Mouse (Mus musculus) stomach, postnatal 0 days (tissue): Measurements from ENCODE around the gene Utrn. TPM values are rescaled to one million over a fixed set of nuclear protein-coding genes. Genes with fewer than 3 reads are reported as not detected.

ENCODE experiments used
- ATAC-seq: fragments of 200-750 bp; cut with Nextera tagmentation; 2 replicates; pipeline ENCODE4 v1.8.0; 2017; ENCODE audit not compliant: low FRiP score, low TSS enrichment
- DNase-seq: peaks from one replicate; pipeline ENCODE4 v3.0.0-alpha.2; 2016; ENCODE audit warnings: low spot score
- H3K27ac ChIP-seq: fragments of 300-500 bp; sonication (generic); replicated peaks from 2 replicates; pipeline ENCODE4 v1.5.1; 2014; ENCODE audit warnings: mild to moderate bottlenecking, control low read depth
- H3K27me3 ChIP-seq: fragments of 300-500 bp; sonication (generic); 2 replicates; pipeline ENCODE4 v1.6.1; 2014; ENCODE audit warnings: low read length; ENCODE audit not compliant: control insufficient read depth, insufficient read depth
- H3K36me3 ChIP-seq: fragments of 300-500 bp; sonication (generic); 2 replicates; pipeline ENCODE4 v1.6.1; 2014; ENCODE audit warnings: low read length, mixed read lengths; ENCODE audit not compliant: control insufficient read depth, insufficient read depth
- H3K4me1 ChIP-seq: fragments of 300-500 bp; sonication (generic); replicated peaks from 2 replicates; pipeline ENCODE4 v1.6.1; 2014; ENCODE audit warnings: antibody characterized with exemption; ENCODE audit not compliant: control insufficient read depth, insufficient read depth
- H3K4me2 ChIP-seq: fragments of 300-500 bp; sonication (generic); replicated peaks from 2 replicates; pipeline ENCODE4 v1.6.1; 2014; ENCODE audit warnings: low read depth, mild to moderate bottlenecking, control low read depth, moderate library complexity
- H3K4me3 ChIP-seq: fragments of 300-500 bp; sonication (generic); 2 replicates; pipeline ENCODE4 v1.5.1; 2014; ENCODE audit warnings: low read depth, low read length, control low read depth
- H3K9ac ChIP-seq: fragments of 300-500 bp; sonication (generic); 2 replicates; pipeline ENCODE4 v1.6.1; 2014; ENCODE audit warnings: mild to moderate bottlenecking, low read length, control low read depth, mixed read lengths
- H3K9me3 ChIP-seq: fragments of 300-500 bp; sonication (generic); 2 replicates; pipeline ENCODE4 v1.6.1; 2016; ENCODE audit warnings: low read length; ENCODE audit not compliant: control insufficient read depth
- CTCF ChIP-seq: IDR thresholded peaks from 2 replicates; pipeline ENCODE4 v1.5.1; 2016; ENCODE audit warnings: antibody characterized with exemption, low read depth, mild to moderate bottlenecking, moderate library complexity
- EP300 ChIP-seq: optimal IDR thresholded peaks from 2 replicates; pipeline ENCODE3; 2016; ENCODE audit warnings: antibody characterized with exemption
- WGBS: fragments of 180-500 bp; shearing (Covaris S2); extraction: QIAGEN DNeasy Blood & Tissue Kit; methylation state at CpG from one replicate; pipeline ENCODE4 v1.1.7; 2014; 5-methylcytosine and 5-hydroxymethylcytosine counted together
- polyA plus RNA-seq: library from polyadenylated mRNA; unstranded; fragments of >200 nt; fragmentation: Nextera tagmentation; extraction: Ambion mirVana; gene quantifications from 2 replicates; pipeline ENCODE4 v1.2.1, GENCODE M21; 2015

The Utrn gene
- polyA plus RNA-seq, 1 experiment from 2014 or later, result 40.4 TPM

GRCm38 (mm10) chr10:12790881-12791280 lies 78.3 kb downstream of the Utrn start:
- TF ChIP-seq EP300 (no peak), CTCF (peak; percentile 24; the same call in 1 of the 2 replicates)
- no peak for DNase-seq
- Histone ChIP-seq H3K9ac (no peak overlapping the region), H3K4me1 (no peaks in the 10 kb centered on the region), H3K4me2 (no peak overlapping the region), H3K36me3 (no peaks in the 10 kb centered on the region), H3K27me3 (no peaks in the 10 kb centered on the region), H3K27ac (no peak overlapping the region), H3K4me3 (no peak overlapping the region), H3K9me3 (no peaks in the 10 kb centered on the region)
- WGBS, result 55% methylated on average over 3 of the region's 3 CpGs
- no peak for ATAC-seq

DNA sequence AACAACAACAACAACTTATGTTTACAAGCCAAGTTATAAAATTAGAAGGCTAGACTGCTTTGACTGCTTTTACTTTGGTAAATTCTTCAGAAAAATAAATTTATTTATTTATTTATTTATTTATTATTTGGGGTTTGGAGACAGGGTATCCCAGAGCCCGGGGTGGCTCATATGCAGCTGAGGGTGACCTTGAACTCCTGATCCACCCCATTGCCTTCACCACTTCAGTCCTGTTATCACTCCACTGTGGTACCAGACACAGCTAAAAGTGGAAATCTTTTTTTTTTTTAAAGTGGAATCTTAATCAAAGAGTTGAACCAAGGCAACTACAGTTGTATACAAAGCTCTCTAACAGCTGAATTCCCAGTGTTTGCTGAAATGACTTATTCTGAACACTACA lies 80.6 kb downstream of the Utrn start:
- H3K27ac ChIP-seq, result no peak overlapping the region
- H3K9me3 ChIP-seq, result no peaks in the 10 kb centered on the region
- no peak overlapping the region for H3K4me3 ChIP-seq
- ATAC-seq (no peak), DNase-seq (no peak)
- H3K4me1 ChIP-seq, result no peaks in the 10 kb centered on the region
- no peaks in the 10 kb centered on the region for H3K36me3 ChIP-seq
- TF ChIP-seq EP300 (no peak), CTCF (no peak)
- 82% methylated on average over 1 of the region's 1 CpGs for WGBS
- no peak overlapping the region for H3K9ac ChIP-seq
- no peak overlapping the region for H3K4me2 ChIP-seq
- H3K27me3 ChIP-seq, result no peaks in the 10 kb centered on the region

DNA sequence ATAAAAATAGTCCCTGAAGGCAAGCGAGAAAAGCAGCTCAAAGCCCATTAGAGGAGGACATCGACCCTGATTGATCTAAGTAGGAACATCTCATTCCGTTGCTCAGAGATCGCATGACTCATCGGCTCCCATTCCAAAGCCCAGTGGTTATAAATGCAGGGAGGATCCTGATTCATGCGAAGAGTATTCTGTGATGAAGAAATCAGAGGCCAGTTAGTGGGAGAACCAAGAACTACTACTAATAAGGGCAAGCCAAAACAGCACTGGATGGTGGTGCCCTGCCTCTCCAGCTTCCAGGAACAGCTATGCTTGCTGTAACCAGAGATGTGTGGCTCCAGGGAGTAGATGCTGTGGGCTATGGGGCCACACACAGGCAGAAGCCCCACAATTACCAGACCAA lies 81.2 kb downstream of the Utrn start:
- Histone ChIP-seq H3K27me3 (no peaks in the 10 kb centered on the region), H3K4me3 (no peak overlapping the region), H3K4me2 (no peak overlapping the region), H3K27ac (no peak overlapping the region), H3K36me3 (no peaks in the 10 kb centered on the region), H3K4me1 (no peaks in the 10 kb centered on the region), H3K9ac (no peak overlapping the region), H3K9me3 (no peaks in the 10 kb centered on the region)
- TF ChIP-seq EP300 (no peak), CTCF (no peak)
- ATAC-seq, result peak; percentile 85
- peak; percentile 25 for DNase-seq
- 36% methylated on average over 6 of the region's 6 CpGs for WGBS

DNA sequence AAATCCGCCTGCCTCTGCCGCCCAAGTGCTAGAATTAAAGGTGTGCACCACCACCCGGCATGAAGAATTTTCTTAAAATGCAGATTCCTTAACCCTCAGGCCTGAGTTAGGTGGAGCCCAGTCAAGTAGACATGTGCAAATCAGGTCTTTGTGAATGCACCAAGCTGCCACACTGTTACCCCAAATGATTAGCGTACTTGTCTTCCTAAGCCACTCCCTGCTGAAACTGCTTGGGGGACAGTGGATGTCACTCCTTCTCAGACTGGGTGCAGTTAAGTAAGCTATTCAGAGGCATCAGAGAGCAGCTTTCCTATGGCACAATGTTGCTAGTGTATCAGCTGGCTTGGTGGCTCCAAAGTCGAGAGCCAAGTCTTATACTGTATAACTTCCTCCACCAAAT lies 83.9 kb downstream of the Utrn start:
- DNase-seq, result no peak
- TF ChIP-seq EP300 (no peak), CTCF (no peak)
- no peak overlapping the region for H3K9ac ChIP-seq
- H3K4me1 ChIP-seq, result no peaks in the 10 kb centered on the region
- H3K27me3 ChIP-seq, result no peaks in the 10 kb centered on the region
- H3K4me3 ChIP-seq, result no peak overlapping the region
- ATAC-seq, result no peak
- H3K4me2 ChIP-seq, result no peak overlapping the region
- no peaks in the 10 kb centered on the region for H3K9me3 ChIP-seq
- no peaks in the 10 kb centered on the region for H3K36me3 ChIP-seq
- H3K27ac ChIP-seq, result no peak overlapping the region
- 91% methylated on average over 5 of the region's 5 CpGs for WGBS

DNA sequence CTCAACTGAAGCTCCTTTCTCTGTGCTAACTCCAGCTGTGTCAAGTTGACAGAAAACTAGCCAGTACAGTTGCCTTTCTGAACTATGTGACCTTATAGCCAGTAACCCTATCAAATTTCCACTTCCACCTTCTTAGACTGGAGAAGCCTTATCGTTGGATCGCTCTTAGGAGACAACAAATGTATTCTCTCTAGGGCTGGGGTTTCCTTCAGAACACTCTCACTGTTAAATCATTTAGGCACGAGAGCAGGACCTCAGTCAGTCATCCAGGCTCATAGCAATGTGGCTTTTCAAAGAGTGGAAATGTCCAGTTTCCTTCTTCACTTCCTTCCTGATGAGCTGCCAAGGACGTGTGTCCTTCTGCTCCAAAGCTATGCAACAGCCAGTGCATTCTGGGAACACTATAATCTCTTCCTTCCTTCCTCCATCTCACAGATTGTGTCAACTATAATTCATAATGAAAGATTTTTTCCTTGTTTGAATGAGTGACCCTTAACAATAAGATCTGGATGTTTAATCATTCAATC lies 87.7 kb downstream of the Utrn start:
- Histone ChIP-seq H3K9ac (no peak overlapping the region), H3K36me3 (no peaks in the 10 kb centered on the region), H3K4me1 (no peaks in the 10 kb centered on the region), H3K9me3 (no peaks in the 10 kb centered on the region), H3K4me3 (no peak overlapping the region), H3K4me2 (no peak overlapping the region), H3K27me3 (no peaks in the 10 kb centered on the region), H3K27ac (no peak overlapping the region)
- ATAC-seq, result no peak
- no peak for DNase-seq
- WGBS, result 72% methylated on average over 4 of the region's 4 CpGs
- TF ChIP-seq EP300 (no peak), CTCF (no peak)

- Histone ChIP-seq H3K4me2 (0 out of 2 replicates have a peak overlapping the region, but pooled peaks have one; percentile 11), H3K9me3 (no peaks in the 10 kb centered on the region), H3K27me3 (no peaks in the 10 kb centered on the region), H3K4me3 (no peak overlapping the region), H3K9ac (no peak overlapping the region), H3K27ac (no peak overlapping the region; the same call in 1 of the 2 replicates), H3K36me3 (no peaks in the 10 kb centered on the region), H3K4me1 (no peaks in the 10 kb centered on the region)
- ATAC-seq, result peak; percentile 75; the same call in 1 of the 2 replicates
- DNase-seq, result peak; percentile 60
- TF ChIP-seq CTCF, result peak; percentile 20; the same call in 1 of the 2 replicates
- no peak for TF ChIP-seq EP300
- 29% methylated on average over 6 of the region's 6 CpGs for WGBS
These were observed 96.0 kb downstream of the Utrn start for GRCm38 (mm10) chr10:12773178-12773577.
